Mouse (Mus musculus): ENCODE results near the gene Pyroxd1. TPM values are rescaled to one million over a fixed set of nuclear protein-coding genes. Genes with fewer than 3 reads are reported as not detected.

The Pyroxd1 gene
- total and polyA plus RNA-seq, 3 experiments, result 2.3 to 18.8 (median 14.9) TPM

GRCm38 (mm10) chr6:142366473-142367018 lies 21.1 kb downstream of the Pyroxd1 start:
- Histone ChIP-seq H3K4me1 (ENCODE audit: insufficient read depth, low read depth, low read length) (no peaks in the 10 kb centered on the region), H3K9me3 (replicated peaks) (no peaks in the 10 kb centered on the region), H3K4me3 (ENCODE audit: low read depth, low read length) (no peak overlapping the region), H3K36me3 (replicated peaks) (peaks cover 89% of the 10 kb centered on the region), H3K27me3 (ENCODE audit: insufficient read depth, low read length) (no peaks in the 10 kb centered on the region)
- no peak for TF ChIP-seq GATA1 (IDR thresholded peaks at IDR 0.05; ENCODE audit: borderline replicate concordance, low read length)
- TF ChIP-seq TAL1 (conservative IDR thresholded peaks at IDR 0.05; ENCODE audit: low read depth, low read length), result no peak
- TF ChIP-seq GATA2 (IDR thresholded peaks at IDR 0.05; ENCODE audit: borderline replicate concordance, low read depth, low read length), result no peak
- no peak for TF ChIP-seq POLR2AphosphoS5 (IDR thresholded peaks at IDR 0.05; ENCODE audit: insufficient replicate concordance, low read depth, low read length)
- TF ChIP-seq CTCF (IDR thresholded peaks at IDR 0.05; ENCODE audit: low read depth, low read length), result no peak
- no peak for DNase-seq (ENCODE audit: low spot score)
- no peak for ATAC-seq (ENCODE audit: extremely low read depth, insufficient number of reproducible peaks, low FRiP score, poor library complexity, severe bottlenecking)

DNA sequence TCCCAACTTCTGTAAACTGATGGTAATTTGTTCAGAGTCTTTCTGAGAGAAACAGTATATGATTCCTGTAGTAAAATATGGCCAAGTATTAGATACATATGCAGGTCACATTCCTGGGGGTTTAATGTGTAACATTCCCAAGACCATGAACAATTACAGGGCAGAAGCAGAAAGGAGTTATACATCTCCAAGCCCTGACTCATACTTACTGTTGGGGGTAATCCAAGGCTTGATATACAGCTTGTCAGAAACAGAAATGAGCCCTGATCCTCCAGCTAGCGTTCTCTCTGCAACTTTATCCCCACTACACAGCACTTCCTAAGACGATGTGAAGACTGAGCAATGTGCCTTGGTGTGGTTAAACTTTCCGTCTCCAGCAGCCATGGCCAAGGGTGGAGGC lies 22.1 kb downstream of the Pyroxd1 start:
- H3K4me3 ChIP-seq (ENCODE audit: low read depth, low read length), result no peak overlapping the region
- ATAC-seq (ENCODE audit: extremely low read depth, insufficient number of reproducible peaks, low FRiP score, poor library complexity, severe bottlenecking) (no peak), DNase-seq (ENCODE audit: low spot score) (no peak)
- no peaks in the 10 kb centered on the region for H3K4me1 ChIP-seq (ENCODE audit: insufficient read depth, low read depth, low read length)
- H3K36me3 ChIP-seq (replicated peaks), result peaks cover 89% of the 10 kb centered on the region
- no peaks in the 10 kb centered on the region for H3K9me3 ChIP-seq (replicated peaks)
- H3K27me3 ChIP-seq (ENCODE audit: insufficient read depth, low read length), result no peaks in the 10 kb centered on the region
- no peak for TF ChIP-seq GATA2 (IDR thresholded peaks at IDR 0.05; ENCODE audit: borderline replicate concordance, low read depth, low read length)
- TF ChIP-seq POLR2AphosphoS5 (IDR thresholded peaks at IDR 0.05; ENCODE audit: insufficient replicate concordance, low read depth, low read length), result no peak
- TF ChIP-seq CTCF (IDR thresholded peaks at IDR 0.05; ENCODE audit: low read depth, low read length), result no peak
- TF ChIP-seq GATA1 (IDR thresholded peaks at IDR 0.05; ENCODE audit: borderline replicate concordance, low read length), result no peak
- TF ChIP-seq TAL1 (conservative IDR thresholded peaks at IDR 0.05; ENCODE audit: low read depth, low read length), result no peak

DNA sequence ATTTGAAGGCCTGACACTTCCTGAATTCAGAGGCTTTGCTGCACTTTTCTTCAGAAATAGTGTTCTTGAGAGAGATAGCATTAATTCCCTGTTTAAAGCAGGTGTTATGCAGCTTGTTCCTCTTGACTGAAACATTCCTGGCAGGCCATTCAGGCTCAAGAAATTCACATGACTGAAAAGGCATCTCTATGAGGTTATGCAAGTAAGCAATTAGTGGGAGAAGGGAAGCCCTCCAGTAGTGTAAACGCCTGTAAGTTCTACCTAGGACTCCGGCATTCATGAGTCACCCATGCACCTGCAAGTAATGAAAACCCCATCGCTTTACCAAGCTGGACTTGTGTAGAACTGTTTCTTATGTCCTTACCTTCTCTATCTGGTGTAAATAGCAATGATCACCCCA lies 24.1 kb downstream of the Pyroxd1 start:
- ATAC-seq (ENCODE audit: extremely low read depth, insufficient number of reproducible peaks, low FRiP score, poor library complexity, severe bottlenecking), result no peak

DNA sequence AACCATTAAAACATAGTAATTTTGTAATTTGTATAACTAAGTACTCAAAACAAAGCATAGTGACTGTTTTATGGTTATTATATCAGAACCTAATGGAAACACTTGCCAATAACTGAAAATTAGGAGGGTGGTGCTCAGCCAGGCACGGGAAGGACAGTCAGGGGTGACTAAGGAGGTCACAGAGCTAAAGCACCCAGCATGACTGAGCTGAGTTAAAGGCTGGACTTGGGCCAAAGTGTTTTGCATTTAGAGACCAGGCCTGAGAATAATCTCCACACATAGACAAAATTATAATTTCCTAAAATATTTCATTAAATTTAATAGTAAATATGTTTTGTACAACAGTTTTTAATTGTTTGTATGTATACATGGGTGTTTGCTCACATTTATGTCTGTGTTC lies 31.6 kb downstream of the Pyroxd1 start:
- ATAC-seq (ENCODE audit: extremely low read depth, insufficient number of reproducible peaks, low FRiP score, poor library complexity, severe bottlenecking) (no peak), DNase-seq (ENCODE audit: low spot score) (no peak)
- Histone ChIP-seq H3K27me3 (ENCODE audit: insufficient read depth, low read length) (no peaks in the 10 kb centered on the region), H3K4me1 (ENCODE audit: insufficient read depth, low read depth, low read length) (peaks cover 7% of the 10 kb centered on the region; the same call in 1 of the 2 replicates), H3K9me3 (replicated peaks) (no peaks in the 10 kb centered on the region), H3K4me3 (ENCODE audit: low read depth, low read length) (no peak overlapping the region), H3K36me3 (replicated peaks) (peaks cover 90% of the 10 kb centered on the region)
- TF ChIP-seq GATA1 (IDR thresholded peaks at IDR 0.05; ENCODE audit: borderline replicate concordance, low read length) (no peak), CTCF (IDR thresholded peaks at IDR 0.05; ENCODE audit: low read depth, low read length) (no peak), GATA2 (IDR thresholded peaks at IDR 0.05; ENCODE audit: borderline replicate concordance, low read depth, low read length) (no peak), POLR2AphosphoS5 (IDR thresholded peaks at IDR 0.05; ENCODE audit: insufficient replicate concordance, low read depth, low read length) (no peak), TAL1 (conservative IDR thresholded peaks at IDR 0.05; ENCODE audit: low read depth, low read length) (no peak)

More for the DNA sequence above, 24.1 kb downstream of the Pyroxd1 start:
- no peak for DNase-seq (ENCODE audit: low spot score)
- Histone ChIP-seq H3K4me1 (ENCODE audit: insufficient read depth, low read depth, low read length) (no peaks in the 10 kb centered on the region), H3K36me3 (replicated peaks) (peaks cover 92% of the 10 kb centered on the region), H3K9me3 (replicated peaks) (no peaks in the 10 kb centered on the region), H3K4me3 (ENCODE audit: low read depth, low read length) (no peak overlapping the region), H3K27me3 (ENCODE audit: insufficient read depth, low read length) (no peaks in the 10 kb centered on the region)
- no peak for TF ChIP-seq CTCF (IDR thresholded peaks at IDR 0.05; ENCODE audit: low read depth, low read length)
- no peak for TF ChIP-seq GATA1 (IDR thresholded peaks at IDR 0.05; ENCODE audit: borderline replicate concordance, low read length)
- TF ChIP-seq TAL1 (conservative IDR thresholded peaks at IDR 0.05; ENCODE audit: low read depth, low read length), result no peak

- Histone ChIP-seq H3K4me1 (ENCODE audit: insufficient read depth, low read depth, low read length) (peaks cover 7% of the 10 kb centered on the region; the same call in 1 of the 2 replicates), H3K27me3 (ENCODE audit: insufficient read depth, low read length) (no peaks in the 10 kb centered on the region), H3K36me3 (replicated peaks) (peaks cover 88% of the 10 kb centered on the region), H3K9me3 (replicated peaks) (no peaks in the 10 kb centered on the region), H3K4me3 (ENCODE audit: low read depth, low read length) (no peak overlapping the region)
- DNase-seq (ENCODE audit: low spot score), result no peak
- no peak for ATAC-seq (ENCODE audit: extremely low read depth, insufficient number of reproducible peaks, low FRiP score, poor library complexity, severe bottlenecking)
- TF ChIP-seq TAL1 (conservative IDR thresholded peaks at IDR 0.05; ENCODE audit: low read depth, low read length) (no peak), GATA2 (IDR thresholded peaks at IDR 0.05; ENCODE audit: borderline replicate concordance, low read depth, low read length) (no peak), GATA1 (IDR thresholded peaks at IDR 0.05; ENCODE audit: borderline replicate concordance, low read length) (no peak), POLR2AphosphoS5 (IDR thresholded peaks at IDR 0.05; ENCODE audit: insufficient replicate concordance, low read depth, low read length) (no peak), CTCF (IDR thresholded peaks at IDR 0.05; ENCODE audit: low read depth, low read length) (no peak)
Observed at GRCm38 (mm10) chr6:142378576-142379330, 33.3 kb downstream of the Pyroxd1 start.

DNA sequence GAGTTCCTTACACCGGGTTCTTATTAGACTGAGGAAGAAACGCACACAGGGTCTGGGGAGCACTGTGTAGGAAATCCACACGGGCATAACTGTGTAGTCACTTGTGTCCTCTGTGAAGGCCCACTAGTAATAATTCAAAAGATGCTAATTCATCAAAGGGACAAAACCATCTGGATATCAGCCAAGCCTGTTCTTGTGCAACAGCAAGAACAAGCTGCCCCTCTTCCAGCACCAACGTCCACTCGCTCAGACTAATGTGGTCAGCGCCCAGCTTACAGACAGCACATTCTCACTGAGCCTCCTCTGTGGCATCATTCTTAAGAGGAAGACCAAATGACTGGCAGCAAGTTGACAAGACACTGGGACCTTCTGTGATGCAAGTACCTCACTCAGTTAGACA lies 34.5 kb downstream of the Pyroxd1 start:
- peaks cover 12% of the 10 kb centered on the region; the same call in 1 of the 2 replicates for H3K4me1 ChIP-seq (ENCODE audit: insufficient read depth, low read depth, low read length)
- H3K9me3 ChIP-seq (replicated peaks), result no peaks in the 10 kb centered on the region
- TF ChIP-seq GATA2 (IDR thresholded peaks at IDR 0.05; ENCODE audit: borderline replicate concordance, low read depth, low read length) (no peak), CTCF (IDR thresholded peaks at IDR 0.05; ENCODE audit: low read depth, low read length) (no peak), POLR2AphosphoS5 (IDR thresholded peaks at IDR 0.05; ENCODE audit: insufficient replicate concordance, low read depth, low read length) (no peak)
- DNase-seq (ENCODE audit: low spot score) (no peak), ATAC-seq (ENCODE audit: extremely low read depth, insufficient number of reproducible peaks, low FRiP score, poor library complexity, severe bottlenecking) (no peak)
- H3K4me3 ChIP-seq (ENCODE audit: low read depth, low read length), result no peak overlapping the region
- no peaks in the 10 kb centered on the region for H3K27me3 ChIP-seq (ENCODE audit: insufficient read depth, low read length)
- H3K36me3 ChIP-seq (replicated peaks), result peaks cover 83% of the 10 kb centered on the region
